Comparison of ENCODE assay signal across 14 mouse cellular contexts in the genomic region with DNA sequence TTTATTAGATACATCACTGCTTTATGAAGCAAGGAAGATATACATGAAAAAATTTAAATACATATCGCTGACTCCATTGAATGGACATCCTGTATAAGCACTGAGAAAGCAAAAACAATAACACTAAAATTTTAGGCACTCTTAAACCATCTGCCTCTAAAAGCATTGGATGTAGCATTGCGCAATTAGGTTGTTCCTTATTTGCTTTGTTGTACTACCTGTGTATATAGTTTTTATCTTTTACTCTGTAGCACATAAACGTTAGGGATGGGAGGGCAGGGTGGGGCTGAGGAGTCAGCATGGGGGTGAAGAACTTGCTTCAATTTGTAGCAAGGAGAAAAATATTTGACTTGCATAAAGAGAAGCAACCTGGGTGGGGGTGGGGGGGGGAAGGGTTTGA. TPM values are rescaled to one million over a fixed set of nuclear protein-coding genes. Genes with fewer than 3 reads are reported as not detected.
DNase-seq lines count a peak whose midpoint lies in the region; ATAC-seq and TF ChIP-seq lines count a peak whose summit lies in the region.
"Had no signal": no experiment of that assay in that cellular context is flagged by ENCODE, and none has a peak within 500 bp of the region (broad histone marks: within the 10 kb centered on the region; RNA-seq: fewer than 3 reads in every experiment).

No protein-coding gene starts in this region.

- TF ChIP-seq EP300 in MEL (IDR thresholded peaks at IDR 0.05; ENCODE audit: low read depth in 1 of 2, low read length in 2 of 2) = no peak
- no peak for TF ChIP-seq EP300 in liver, postnatal 0 days (IDR thresholded peaks at IDR 0.05; ENCODE audit: low read depth)

- no peaks in the 10 kb centered on the region for H3K9me3 ChIP-seq in limb, embryonic 13.5 days
- H3K9me3 ChIP-seq in limb, embryonic 10.5 days (replicated peaks) = no peaks in the 10 kb centered on the region
- no peaks in the 10 kb centered on the region for H3K9me3 ChIP-seq in MEL (replicated peaks; ENCODE audit: insufficient read depth, low read length)
- no peaks in the 10 kb centered on the region for H3K9me3 ChIP-seq in liver, postnatal 0 days (ENCODE audit: low read length)
- H3K9me3 ChIP-seq: embryonic facial prominence, embryonic 12.5 days had no signal

- H3K36me3 ChIP-seq in limb, embryonic 13.5 days = peaks cover 15% of the 10 kb centered on the region; the same call in 1 of the 2 replicates
- H3K36me3 ChIP-seq in limb, embryonic 10.5 days = peaks cover 26% of the 10 kb centered on the region
- peaks cover 2 to 25% of the 10 kb centered on the region in 2 experiments; a peak in 3 of 4 replicates for H3K36me3 ChIP-seq in MEL (ENCODE audit: control insufficient read depth in 1 of 2, insufficient read depth in 2 of 2, low read length in 2 of 2)
- H3K36me3 ChIP-seq in liver, postnatal 0 days (replicated peaks; ENCODE audit: insufficient read depth, low read length) = peaks cover 12% of the 10 kb centered on the region

- no peak overlapping the region for H3K9ac ChIP-seq in limb, embryonic 13.5 days
- H3K9ac ChIP-seq in MEL (ENCODE audit: control insufficient read depth, low read depth, low read length, poor library complexity, severe bottlenecking) = no peak overlapping the region
- H3K9ac ChIP-seq in liver, postnatal 0 days (replicated peaks) = no peak overlapping the region
- H3K9ac ChIP-seq: embryonic facial prominence, embryonic 12.5 days had no signal

- H3K4me1 ChIP-seq in limb, embryonic 13.5 days = peaks cover 43% of the 10 kb centered on the region
- peaks cover 47% of the 10 kb centered on the region for H3K4me1 ChIP-seq in limb, embryonic 10.5 days
- H3K4me1 ChIP-seq in MEL (ENCODE audit: control insufficient read depth in 1 of 2, insufficient read depth in 2 of 2, low read length in 2 of 2) = peaks cover 3 to 8% of the 10 kb centered on the region in 2 experiments; a peak in 3 of 4 replicates
- peaks cover 16% of the 10 kb centered on the region for H3K4me1 ChIP-seq in liver, postnatal 0 days (ENCODE audit: insufficient read depth)

- 83% methylated on average over 3 of the region's 3 CpGs for WGBS in limb, embryonic 13.5 days
- 83% methylated on average over 3 of the region's 3 CpGs for WGBS in limb, embryonic 10.5 days
- 54% methylated on average over 3 of the region's 3 CpGs for WGBS in liver, postnatal 0 days (ENCODE audit: insufficient replicate concordance)

- no peak for TF ChIP-seq RAD21 in MEL (IDR thresholded peaks at IDR 0.05; ENCODE audit: low read depth, low read length)

- DNase-seq in CD4-positive, CD25-positive, alpha-beta regulatory T cell, adult 2 months (ENCODE audit: low read depth, low spot score) = peak; percentile 7
- no peak for DNase-seq in limb, embryonic 10.5 days (ENCODE audit: low spot score)
- peak; percentile 52 for DNase-seq in MEL (ENCODE audit: low read depth, low spot score)
- no peak for DNase-seq in liver, postnatal 0 days
- no peak for DNase-seq in layer of hippocampus, postnatal 36 days
- DNase-seq in embryo, embryonic 10.5 days (ENCODE audit: low spot score) = no peak
- DNase-seq: cerebellum, postnatal 36 days; gastrocnemius, postnatal 25 days; kidney, postnatal 14 days; lung, adult 2 months had no signal

- no peak for ATAC-seq in CD4-positive, CD25-positive, alpha-beta regulatory T cell, adult 4 months
- ATAC-seq in limb, embryonic 13.5 days (ENCODE audit: low FRiP score, low read depth) = no peak
- no peak for ATAC-seq in liver, postnatal 0 days
- ATAC-seq: activated CD4-positive, CD25-positive, alpha-beta regulatory T cell, adult 4 months had no signal

- H3K27me3 ChIP-seq in limb, embryonic 13.5 days = no peaks in the 10 kb centered on the region
- 0 out of 2 replicates have a peak, but pooled peaks cover 3% of the 10 kb centered on the region for H3K27me3 ChIP-seq in limb, embryonic 10.5 days (ENCODE audit: low read depth, poor library complexity, severe bottlenecking)
- H3K27me3 ChIP-seq in MEL (ENCODE audit: control insufficient read depth in 1 of 2, insufficient read depth in 2 of 2, low read length in 2 of 2) = no peaks in the 10 kb centered on the region
- H3K27me3 ChIP-seq in liver, postnatal 0 days (ENCODE audit: insufficient read depth, low read length) = no peaks in the 10 kb centered on the region
- H3K27me3 ChIP-seq: embryonic facial prominence, embryonic 12.5 days had no signal

- no peak for TF ChIP-seq CTCF in MEL (IDR thresholded peaks at IDR 0.05 in 2 of 3, conservative IDR thresholded peaks at IDR 0.05 in 1 of 3; ENCODE audit: control insufficient read depth in 1 of 3, insufficient read depth in 1 of 3, low read depth in 2 of 3, low read length in 3 of 3, poor library complexity in 1 of 3, severe bottlenecking in 1 of 3)
- TF ChIP-seq CTCF in liver, postnatal 0 days (IDR thresholded peaks at IDR 0.05; ENCODE audit: low read depth) = no peak

- peak overlapping the region; percentile 25; the same call in 1 of the 2 replicates for H3K4me2 ChIP-seq in limb, embryonic 13.5 days (replicated peaks)
- peak overlapping the region; percentile 55 for H3K4me2 ChIP-seq in liver, postnatal 0 days (ENCODE audit: low read depth, low read length)

- no peak overlapping the region for H3K27ac ChIP-seq in limb, embryonic 13.5 days
- H3K27ac ChIP-seq in limb, embryonic 10.5 days = no peak overlapping the region
- H3K27ac ChIP-seq in MEL (ENCODE audit: control insufficient read depth, low read depth, low read length) = no peak overlapping the region
- H3K27ac ChIP-seq in liver, postnatal 0 days (ENCODE audit: low read depth) = no peak overlapping the region
- H3K27ac ChIP-seq: embryonic facial prominence, embryonic 12.5 days had no signal

- no peak overlapping the region for H3K4me3 ChIP-seq in limb, embryonic 13.5 days
- no peak overlapping the region for H3K4me3 ChIP-seq in limb, embryonic 10.5 days
- peak overlapping the region in 1 of 2 experiments; percentile 7; a peak in 1 of 4 replicates for H3K4me3 ChIP-seq in MEL (ENCODE audit: control insufficient read depth in 1 of 2, insufficient read depth in 1 of 2, low read depth in 2 of 2, low read length in 2 of 2)
- no peak overlapping the region for H3K4me3 ChIP-seq in liver, postnatal 0 days (ENCODE audit: low read depth, low read length)
- H3K4me3 ChIP-seq: embryonic facial prominence, embryonic 12.5 days had no signal

- H3K79me2 ChIP-seq in MEL (ENCODE audit: control insufficient read depth, insufficient read depth, low read length, poor library complexity) = peaks cover 43% of the 10 kb centered on the region

- TF ChIP-seq POLR2A in MEL (IDR thresholded peaks at IDR 0.05; ENCODE audit: control insufficient read depth in 1 of 2, insufficient read depth in 1 of 2, low read depth in 1 of 2, low read length in 2 of 2, poor library complexity in 1 of 2) = no peak

TF ChIP-seq in MEL, 35 proteins besides CTCF, POLR2A, EP300 and RAD21:
- TF ChIP-seq RCOR1 (IDR thresholded peaks at IDR 0.05; ENCODE audit: low read depth, low read length) (0 out of 2 replicates have a peak, but pooled peaks have one; percentile 23), CHD2 (IDR thresholded peaks at IDR 0.05; ENCODE audit: low read length) (no peak)

RNA-seq across cellular contexts. Expression of a gene that starts 4.1 kb away (rescaled TPM):
- 100 to 1,000 TPM in 1 of 2 experiments, 10 to 100 TPM in 1; 69.7 to 113 TPM for polyA plus RNA-seq in CD4-positive, CD25-positive, alpha-beta regulatory T cell, adult 4 months (2017; shearing (Covaris generic))
- 20.4 and 22.3 TPM in 2 replicates for polyA plus RNA-seq in limb, embryonic 13.5 days (2015; fragmentation: Nextera tagmentation; extraction: Ambion mirVana)
- polyA plus RNA-seq in limb, embryonic 10.5 days (2016; fragmentation: Nextera tagmentation; extraction: Ambion mirVana) = 8.4 and 10.3 TPM in 2 replicates
- total RNA-seq in MEL (2012; rRNA removed) = 7.7 and 12.0 TPM in 2 replicates
- 10 to 100 TPM in 1 of 2 experiments, not detected in 1; 21.2 TPM for polyA plus RNA-seq in MEL (2012; ENCODE audit: insufficient read depth in 1 of 2, insufficient read length in 2 of 2, low read depth in 1 of 2, low replicate concordance in 2 of 2, missing spikeins in 1 of 2)
- 10.9 and 14.1 TPM in 2 replicates for polyA plus RNA-seq in liver, postnatal 0 days (2015; fragmentation: Nextera tagmentation; extraction: Ambion mirVana)
- total RNA-seq in layer of hippocampus, postnatal 36 days (2021) = 10 to 100 TPM; 51.0 to 52.6 TPM

RNA-seq across cellular contexts. Expression of a gene that starts 25.9 kb away (rescaled TPM):
- polyA plus RNA-seq in CD4-positive, CD25-positive, alpha-beta regulatory T cell, adult 4 months (2017; shearing (Covaris generic)) = 10 to 100 TPM in 1 of 2 experiments, 1 to 10 TPM in 1; 7.7 to 12.1 TPM
- 7.3 and 8.2 TPM in 2 replicates for polyA plus RNA-seq in limb, embryonic 13.5 days (2015; fragmentation: Nextera tagmentation; extraction: Ambion mirVana)
- 7.8 and 9.7 TPM in 2 replicates for polyA plus RNA-seq in limb, embryonic 10.5 days (2016; fragmentation: Nextera tagmentation; extraction: Ambion mirVana)
- 8.4 and 9.0 TPM in 2 replicates for total RNA-seq in MEL (2012; rRNA removed)
- 10 to 100 TPM in 1 of 2 experiments, not detected in 1; 11.7 TPM for polyA plus RNA-seq in MEL (2012; ENCODE audit: insufficient read depth in 1 of 2, insufficient read length in 2 of 2, low read depth in 1 of 2, low replicate concordance in 2 of 2, missing spikeins in 1 of 2)
- polyA plus RNA-seq in liver, postnatal 0 days (2015; fragmentation: Nextera tagmentation; extraction: Ambion mirVana) = 4.6 and 4.8 TPM in 2 replicates
- total RNA-seq in layer of hippocampus, postnatal 36 days (2021) = 10 to 100 TPM; 28.1 to 29.3 TPM

RNA-seq across cellular contexts. Expression of a gene that starts 57.3 kb away (rescaled TPM):
- under 1 TPM; 0.16 to 0.32 TPM for polyA plus RNA-seq in CD4-positive, CD25-positive, alpha-beta regulatory T cell, adult 4 months (2017; shearing (Covaris generic))
- 4.4 and 5.0 TPM in 2 replicates for polyA plus RNA-seq in limb, embryonic 13.5 days (2015; fragmentation: Nextera tagmentation; extraction: Ambion mirVana)
- polyA plus RNA-seq in limb, embryonic 10.5 days (2016; fragmentation: Nextera tagmentation; extraction: Ambion mirVana) = 2.4 and 3.1 TPM in 2 replicates
- 0.07 and 0.12 TPM in 2 replicates for total RNA-seq in MEL (2012; rRNA removed)
- polyA plus RNA-seq in MEL (2012; ENCODE audit: insufficient read depth in 1 of 2, insufficient read length in 2 of 2, low read depth in 1 of 2, low replicate concordance in 2 of 2, missing spikeins in 1 of 2) = under 1 TPM in 1 of 2 experiments, not detected in 1; 0.08 TPM
- 2.4 and 2.5 TPM in 2 replicates for polyA plus RNA-seq in liver, postnatal 0 days (2015; fragmentation: Nextera tagmentation; extraction: Ambion mirVana)
- 1 to 10 TPM; 3.1 to 3.4 TPM for total RNA-seq in layer of hippocampus, postnatal 36 days (2021)

Comparison
In these comparisons a context has a peak if more than half of its experiments do, and no peak if none do; other contexts are left out.
1. DNase-seq: peak in CD4-positive, CD25-positive, alpha-beta regulatory T cell, adult 2 months (single experiment) and MEL (single experiment); none in limb, embryonic 10.5 days (single experiment), liver, postnatal 0 days (single experiment), layer of hippocampus, postnatal 36 days (0 of 2) and embryo, embryonic 10.5 days (single experiment).